Mouse (Mus musculus) urinary bladder, postnatal 14 days (tissue): Measurements from ENCODE around the gene Ramac.
A peak's percentile ranks its signal among the peaks of the same experiment; 100 is the strongest.

ENCODE experiments used
- DNase-seq: peaks from one replicate; pipeline ENCODE4 v3.0.0; 2021; ENCODE audit warnings: low spot score

The Ramac gene

DNA sequence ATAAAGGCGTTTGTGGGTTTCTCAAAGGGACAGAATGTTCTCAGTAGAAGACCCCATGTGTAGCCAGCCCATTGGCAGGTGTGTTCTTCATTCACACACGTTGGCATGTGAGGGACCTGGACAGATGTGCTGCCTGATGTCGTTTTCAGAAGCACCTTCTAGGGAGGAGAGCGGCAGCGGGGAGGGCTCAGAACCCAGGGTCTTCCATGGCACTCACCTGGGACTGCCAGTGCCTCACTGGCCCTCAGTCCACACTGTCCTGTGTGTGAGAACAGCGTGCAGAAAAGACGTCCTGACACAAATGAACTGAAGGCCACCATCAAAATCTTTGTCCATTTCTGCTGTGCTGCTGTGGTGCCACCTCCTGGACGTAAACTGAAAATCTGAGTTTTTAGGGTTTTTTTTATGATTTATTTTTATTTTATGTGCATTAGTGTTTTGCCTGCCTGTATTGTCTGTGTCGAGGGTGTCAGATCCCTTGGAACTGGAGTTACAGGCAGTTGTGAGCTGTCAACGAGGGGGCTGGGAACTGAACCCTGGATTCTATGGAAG, 15.0 kb downstream of the Ramac start:
- no peak for DNase-seq

DNA sequence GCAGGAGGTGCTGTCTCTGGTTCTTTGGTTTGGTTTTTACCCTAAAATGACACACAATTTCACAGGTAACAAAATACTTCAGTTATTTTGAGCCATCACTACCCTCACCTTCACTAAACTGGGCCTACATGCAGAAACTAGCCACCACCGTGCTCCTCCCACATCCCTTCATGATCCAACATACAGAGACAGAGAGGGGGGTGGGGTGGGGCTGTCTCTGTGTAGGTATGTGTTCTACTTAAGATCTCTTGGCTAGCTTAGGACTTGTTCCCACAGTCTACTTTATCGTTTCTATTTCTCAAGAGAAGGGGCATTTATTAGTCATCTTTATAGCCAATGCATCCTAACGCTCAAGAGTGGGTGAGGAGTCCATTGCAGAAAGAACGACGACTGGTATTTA, 25.8 kb downstream of the Ramac start:
- DNase-seq: peak; percentile 24

DNA sequence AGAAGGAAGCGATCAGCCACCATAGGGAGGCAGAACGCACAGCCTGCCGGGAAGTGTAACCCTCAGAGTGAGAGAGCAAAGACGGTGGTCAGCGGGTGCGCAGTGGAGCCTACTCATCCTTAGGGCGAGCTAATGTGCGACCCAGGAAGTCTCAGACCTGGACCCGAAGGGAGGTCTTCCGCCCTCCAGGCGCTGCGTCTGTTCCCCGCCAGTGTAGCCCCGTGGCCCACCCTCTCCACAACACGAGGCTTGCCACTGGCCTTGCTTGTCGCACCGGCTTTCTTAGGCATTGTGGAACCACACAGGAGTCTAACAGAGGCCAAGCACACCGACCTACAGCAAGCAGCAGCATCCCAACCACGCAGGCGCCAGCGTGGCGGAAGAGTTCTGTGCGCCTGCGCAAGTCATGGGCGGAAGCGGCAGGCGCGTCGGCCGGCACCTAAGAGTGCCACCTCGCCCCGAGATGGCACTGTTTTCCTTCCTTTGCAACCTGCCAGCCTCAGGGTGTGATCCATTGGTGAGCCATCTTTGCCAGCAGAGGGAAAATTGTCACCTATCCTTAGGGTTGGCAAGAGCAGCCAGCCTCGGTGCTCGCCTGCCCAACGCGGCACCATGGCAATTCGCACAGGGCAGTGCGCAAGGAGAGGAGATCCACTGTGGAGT, 26.5 kb downstream of the Ramac start, which contains the start of gene 3110040N11Rik:
TSS of gene 3110040N11Rik (minus strand) at position 384 of the 663 bp plus-strand sequence.
- peak; percentile 84 for DNase-seq

DNA sequence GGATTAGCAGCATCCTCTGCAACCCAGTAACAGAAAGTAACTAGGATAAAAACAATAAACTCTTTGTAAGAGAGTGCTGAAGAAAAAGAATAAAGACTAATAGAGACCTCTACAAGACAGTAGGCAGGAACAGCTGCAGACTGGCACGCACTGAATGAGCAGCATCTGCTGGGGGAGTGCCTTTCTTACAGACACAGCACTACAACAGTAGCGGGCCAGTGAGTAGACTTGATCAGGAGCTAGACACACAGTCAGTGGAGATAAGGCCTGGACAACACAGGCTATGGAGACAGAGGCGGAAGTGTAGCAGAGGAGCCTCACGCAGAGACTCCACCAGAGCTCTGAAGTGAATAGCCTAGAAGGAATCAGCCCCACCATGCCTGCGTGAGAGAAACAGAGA, 43.3 kb downstream of the Ramac start:
- no peak for DNase-seq
